Mouse (Mus musculus) testis, postnatal 14 days (tissue): ENCODE results near the gene Prc1.
A peak's percentile ranks its signal among the peaks of the same experiment; 100 is the strongest.

Source experiments
- DNase-seq: peaks from one replicate; pipeline ENCODE4 v3.0.0; 2021; ENCODE audit warnings: low spot score

Prc1 gene

GRCm38 (mm10) chr7:80336932-80337331 lies 42.7 kb downstream of the Prc1 start:
- DNase-seq = no peak

GRCm38 (mm10) chr7:80339371-80339770 lies 45.1 kb downstream of the Prc1 start:
- DNase-seq = no peak

GRCm38 (mm10) chr7:80339793-80340628 lies 45.8 kb downstream of the Prc1 start:
- peak; percentile 94 for DNase-seq

- peak; percentile 64 for DNase-seq
These were observed 46.5 kb downstream of the Prc1 start, which contains the start of gene Unc45a for GRCm38 (mm10) chr7:80340793-80341192. Gene Unc45a (minus strand): TSS chr7:80341005.

- DNase-seq = no peak
These were observed 47.5 kb downstream of the Prc1 start for GRCm38 (mm10) chr7:80341793-80342192.

GRCm38 (mm10) chr7:80342858-80343257 lies 48.6 kb downstream of the Prc1 start, which contains the start of gene Hddc3:
Gene Hddc3 (plus strand): TSS chr7:80343104.
- DNase-seq = peak; percentile 88

GRCm38 (mm10) chr7:80343270-80344018 lies 49.2 kb downstream of the Prc1 start:
- DNase-seq = no peak

GRCm38 (mm10) chr7:80346173-80346572 lies 51.9 kb downstream of the Prc1 start:
- DNase-seq = no peak

- DNase-seq = no peak
These were observed 52.6 kb downstream of the Prc1 start for GRCm38 (mm10) chr7:80346830-80347229.

GRCm38 (mm10) chr7:80347670-80348586 lies 53.7 kb downstream of the Prc1 start:
- no peak for DNase-seq

GRCm38 (mm10) chr7:80350808-80351207 lies 56.6 kb downstream of the Prc1 start:
- no peak for DNase-seq

- no peak for DNase-seq
These were observed 58.7 kb downstream of the Prc1 start for GRCm38 (mm10) chr7:80352920-80353319.

- DNase-seq = no peak
These were observed 62.1 kb downstream of the Prc1 start for GRCm38 (mm10) chr7:80356351-80356750.

- DNase-seq = peak; percentile 82
These were observed 62.9 kb downstream of the Prc1 start for GRCm38 (mm10) chr7:80357156-80357555.

- no peak for DNase-seq
These were observed 63.8 kb downstream of the Prc1 start for GRCm38 (mm10) chr7:80358039-80358438.

- no peak for DNase-seq
These were observed 66.2 kb downstream of the Prc1 start for GRCm38 (mm10) chr7:80360435-80360834.

- DNase-seq = no peak
These were observed 71.5 kb downstream of the Prc1 start for GRCm38 (mm10) chr7:80365759-80366158.
